Mouse (Mus musculus) erythroblast, embryonic 14.5 days (primary cell): Measurements from ENCODE around the gene Ccdc40.

ENCODE experiments used
- GATA1 ChIP-seq: IDR thresholded peaks from 2 replicates; pipeline ENCODE4 v1.6.1; 2012; ENCODE audit warnings: low read length, inconsistent platforms, mixed read lengths
- TAL1 ChIP-seq: IDR thresholded peaks from 3 replicates; pipeline ENCODE4 v1.6.1; 2012; ENCODE audit warnings: low read length, inconsistent platforms, mixed read lengths

DNA sequence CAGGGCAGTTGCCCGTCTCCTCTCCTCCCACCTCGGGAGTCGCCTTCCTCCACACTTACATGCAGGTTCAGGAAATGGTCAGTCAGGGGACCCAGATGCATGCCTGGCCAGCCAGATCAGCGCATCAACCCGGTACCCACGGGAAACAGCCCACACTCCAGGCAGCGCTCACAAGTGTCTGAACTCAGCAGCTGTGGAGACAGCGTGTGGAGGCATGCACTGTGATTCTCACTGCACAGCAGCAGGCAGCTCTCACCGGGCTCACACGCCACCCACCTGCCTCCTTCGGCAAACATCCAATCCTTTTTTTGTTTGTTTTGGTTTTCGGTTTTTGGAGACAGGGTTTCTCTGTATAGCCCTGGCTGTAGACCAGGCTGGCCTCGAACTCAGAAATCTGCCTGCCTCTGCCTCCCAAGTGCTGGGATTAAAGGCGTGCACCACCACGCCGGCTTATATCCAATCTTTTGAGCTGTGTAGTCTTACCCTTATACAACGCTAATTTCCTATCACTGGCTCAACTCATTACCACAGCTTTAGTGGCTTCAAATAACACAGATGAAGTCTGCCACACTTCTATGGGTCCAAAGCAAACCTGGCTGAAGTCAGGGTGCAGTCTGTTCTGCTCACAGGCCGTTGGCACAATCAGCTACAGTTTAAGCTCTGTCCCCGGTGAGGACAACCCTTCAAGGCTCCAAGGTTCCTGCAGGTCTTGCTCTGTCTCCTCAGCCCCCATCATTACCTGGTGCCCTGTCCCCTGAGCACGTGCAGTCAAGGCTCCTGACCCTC is 59.0 kb downstream of the Ccdc40 start:
- TF ChIP-seq GATA1, result no peak
- no peak for TF ChIP-seq TAL1
